Mouse (Mus musculus) heart, embryonic 10.5 days (tissue): ENCODE data around the gene Nat8l. TPM values are rescaled to one million over a fixed set of nuclear protein-coding genes. Genes with fewer than 3 reads are reported as not detected.
A peak's percentile ranks its signal among the peaks of the same experiment; 100 is the strongest.

Experiments used
- DNase-seq: peaks from one replicate; pipeline ENCODE4 v3.0.0-alpha.2; 2017; ENCODE audit warnings: low spot score
- H3K27ac ChIP-seq: fragments of 300-500 bp; sonication (generic); 2 replicates; pipeline ENCODE4 v1.5.1; 2016; ENCODE audit warnings: mild to moderate bottlenecking
- H3K27me3 ChIP-seq: fragments of 300-500 bp; sonication (generic); 2 replicates; pipeline ENCODE4 v1.6.1; 2016; ENCODE audit warnings: mild to moderate bottlenecking; ENCODE audit not compliant: poor library complexity, insufficient read depth, severe bottlenecking
- H3K36me3 ChIP-seq: fragments of 300-500 bp; sonication (generic); 2 replicates; pipeline ENCODE4 v1.6.1; 2016; ENCODE audit warnings: mild to moderate bottlenecking, moderate library complexity
- H3K4me1 ChIP-seq: fragments of 300-500 bp; sonication (generic); 2 replicates; pipeline ENCODE4 v1.6.1; 2016; ENCODE audit warnings: mild to moderate bottlenecking
- H3K4me3 ChIP-seq: fragments of 300-500 bp; sonication (generic); 2 replicates; pipeline ENCODE4 v1.5.1; 2016; ENCODE audit warnings: mild to moderate bottlenecking, moderate library complexity
- H3K9me3 ChIP-seq: fragments of 300-500 bp; sonication (generic); 2 replicates; pipeline ENCODE4 v1.6.1; 2016; ENCODE audit warnings: mild to moderate bottlenecking, moderate library complexity
- WGBS: fragments of 180-500 bp; shearing (Covaris S2); methylation state at CpG from one replicate; pipeline ENCODE4 v1.1.7; 2016; 5-methylcytosine and 5-hydroxymethylcytosine counted together
- polyA plus RNA-seq: library from polyadenylated mRNA; unstranded; fragments of >200 nt; fragmentation: Nextera tagmentation; extraction: Ambion mirVana; gene quantifications from 2 replicates; pipeline ENCODE4 v1.2.1, GENCODE M21; 2016

Nat8l gene
- polyA plus RNA-seq, 1 experiment from 2014 or later = 0.45 TPM

DNA sequence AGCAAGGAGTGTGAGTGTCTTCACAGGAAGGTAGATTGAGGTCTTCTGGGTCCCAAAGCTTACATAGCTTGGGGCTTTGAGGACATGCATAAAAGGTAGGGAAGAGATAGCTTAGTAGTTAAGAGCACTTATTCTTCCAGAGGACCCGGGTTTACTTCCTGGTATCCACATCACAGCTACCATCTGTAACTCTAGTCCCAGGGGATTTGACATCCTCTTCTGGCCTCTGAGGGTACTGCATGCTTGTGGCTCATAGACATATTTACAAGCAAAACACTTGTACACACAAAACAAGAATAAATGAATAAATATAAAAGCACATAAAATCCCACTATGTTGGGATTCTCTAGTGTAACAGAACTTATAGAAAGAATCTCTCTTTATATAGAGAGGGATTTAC, 18.9 kb downstream of the Nat8l start:
- no peak overlapping the region for H3K27ac ChIP-seq
- H3K36me3 ChIP-seq = no peaks in the 10 kb centered on the region
- H3K4me1 ChIP-seq = no peaks in the 10 kb centered on the region
- no peak for DNase-seq
- H3K4me3 ChIP-seq = no peak overlapping the region
- H3K9me3 ChIP-seq = no peaks in the 10 kb centered on the region
- WGBS = 52% methylated on average over 1 of the region's 1 CpGs
- H3K27me3 ChIP-seq = peaks cover 9% of the 10 kb centered on the region; the same call in 1 of the 2 replicates

DNA sequence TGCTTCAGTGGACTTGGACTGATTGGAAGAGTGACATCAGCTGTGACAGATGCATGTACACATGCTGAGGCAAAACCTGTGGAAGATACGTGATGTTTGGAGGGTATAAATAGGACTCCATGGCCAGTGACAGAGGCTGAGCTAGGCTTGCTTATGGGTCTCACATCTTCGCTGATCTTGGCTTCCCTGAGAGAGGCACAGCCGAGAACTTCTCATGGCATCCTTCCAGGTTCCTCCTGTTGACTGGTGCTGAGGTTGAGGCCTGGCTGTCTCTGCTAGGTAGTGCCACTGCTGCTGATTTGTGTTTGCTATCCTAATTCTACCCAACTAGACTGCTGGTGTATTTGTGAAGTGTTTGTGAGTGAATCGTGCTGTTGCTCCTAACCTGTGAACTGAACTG, 23.2 kb downstream of the Nat8l start:
- Histone ChIP-seq H3K27me3 (peaks cover 4% of the 10 kb centered on the region; the same call in 1 of the 2 replicates), H3K4me3 (no peak overlapping the region), H3K9me3 (no peaks in the 10 kb centered on the region), H3K36me3 (no peaks in the 10 kb centered on the region), H3K4me1 (no peaks in the 10 kb centered on the region), H3K27ac (no peak overlapping the region)
- peak; percentile 66 for DNase-seq
- 74% methylated on average over 4 of the region's 4 CpGs for WGBS

DNA sequence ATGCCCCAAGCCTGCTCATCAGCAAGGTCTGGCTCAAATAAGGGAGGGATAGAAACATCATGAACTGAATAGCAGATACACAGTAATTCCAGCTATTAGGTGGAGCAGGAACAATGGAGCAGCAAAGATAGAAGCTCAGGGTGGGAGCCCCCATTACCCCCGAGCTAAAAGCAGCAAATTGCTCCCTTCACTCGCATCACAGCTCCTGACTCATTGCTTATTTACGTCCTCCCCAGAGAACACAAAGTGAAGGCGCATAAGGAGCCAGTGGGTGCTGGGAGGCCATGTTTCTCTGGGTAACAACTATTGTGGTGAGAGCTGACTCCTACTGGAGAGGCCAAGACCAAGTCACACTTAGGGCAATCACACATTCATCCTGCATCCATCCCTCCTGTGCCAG, 34.3 kb downstream of the Nat8l start:
- Histone ChIP-seq H3K27me3 (no peaks in the 10 kb centered on the region), H3K9me3 (no peaks in the 10 kb centered on the region), H3K4me1 (no peaks in the 10 kb centered on the region), H3K36me3 (no peaks in the 10 kb centered on the region), H3K4me3 (no peak overlapping the region), H3K27ac (no peak overlapping the region)
- WGBS = 72% methylated on average over 4 of the region's 4 CpGs
- DNase-seq = no peak

DNA sequence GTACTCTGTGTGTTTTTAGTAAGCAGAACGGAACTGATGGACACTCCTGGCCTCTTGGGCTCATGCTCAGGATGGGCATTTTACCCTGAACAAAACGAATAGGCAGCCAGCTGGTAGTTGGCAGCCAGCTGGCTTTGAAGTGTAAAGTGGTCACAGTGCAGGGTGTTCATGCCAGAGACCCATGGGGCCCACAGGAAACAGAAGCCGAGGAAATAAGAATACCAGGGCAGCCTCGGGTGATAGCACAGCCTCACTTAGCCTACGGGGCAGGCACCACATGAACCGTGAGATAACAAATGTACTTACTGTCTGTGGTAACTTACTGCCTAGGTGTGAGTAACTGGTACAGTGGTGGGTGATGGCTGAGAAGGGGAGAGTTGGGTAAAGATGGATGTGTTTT, 35.2 kb downstream of the Nat8l start:
- Histone ChIP-seq H3K27me3 (no peaks in the 10 kb centered on the region), H3K27ac (no peak overlapping the region), H3K4me3 (no peak overlapping the region), H3K9me3 (no peaks in the 10 kb centered on the region), H3K4me1 (no peaks in the 10 kb centered on the region), H3K36me3 (no peaks in the 10 kb centered on the region)
- WGBS = 60% methylated on average over 6 of the region's 6 CpGs
- no peak for DNase-seq

DNA sequence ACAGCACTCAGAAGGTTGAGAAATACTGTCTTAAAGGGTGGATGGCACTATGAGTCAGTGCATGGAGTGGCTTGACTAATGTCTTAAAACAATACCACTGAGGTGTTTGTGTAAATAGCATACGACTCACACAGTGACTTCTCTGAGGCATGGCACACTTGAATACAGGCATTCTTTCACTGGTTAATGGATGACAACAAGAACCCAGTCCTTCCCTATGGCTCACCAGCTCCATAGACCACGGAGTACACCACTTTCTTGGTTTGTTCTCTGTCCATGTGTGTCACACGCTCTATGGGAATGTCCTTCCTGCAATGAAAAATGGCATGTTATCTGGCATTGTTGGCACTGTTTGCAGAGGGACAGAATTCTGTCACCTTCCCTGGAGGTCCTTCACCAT, 36.7 kb downstream of the Nat8l start:
- no peak for DNase-seq
- Histone ChIP-seq H3K9me3 (no peaks in the 10 kb centered on the region), H3K4me3 (no peak overlapping the region), H3K27ac (no peak overlapping the region), H3K36me3 (no peaks in the 10 kb centered on the region), H3K27me3 (no peaks in the 10 kb centered on the region), H3K4me1 (no peaks in the 10 kb centered on the region)
- WGBS = 63% methylated on average over 3 of the region's 3 CpGs

Other genes with a start within 250 kb of the Nat8l start
- gene Letm1, start 213.2 kb upstream of the Nat8l start, polyA plus RNA-seq = 53.2 and 56.3 TPM in 2 replicates
- gene Nsd2, start 175.3 kb upstream of the Nat8l start, polyA plus RNA-seq = 45.7 and 48.7 TPM in 2 replicates
- 46.0 and 62.2 TPM in 2 replicates for gene Nelfa, start 59.6 kb upstream of the Nat8l start, polyA plus RNA-seq
- gene Gm1673, start 12.6 kb upstream of the Nat8l start, polyA plus RNA-seq = 82.7 and 88.8 TPM in 2 replicates
- gene Poln, start 173.5 kb downstream of the Nat8l start, polyA plus RNA-seq = 0.23 and 0.64 TPM in 2 replicates
- gene Haus3, start 173.5 kb downstream of the Nat8l start, polyA plus RNA-seq = 32.8 and 43.0 TPM in 2 replicates
- gene Mxd4, start 191.7 kb downstream of the Nat8l start, polyA plus RNA-seq = 21.6 and 22.5 TPM in 2 replicates